Mouse (Mus musculus): ENCODE measurements around the gene Itk.

GRCm38 (mm10) chr11:46363864-46364263, 25.5 kb downstream of the Itk start:
- TF ChIP-seq CTCF (IDR thresholded peaks at IDR 0.05; ENCODE audit: borderline replicate concordance, control insufficient read depth, extremely low read depth, insufficient read depth, low read length, poor library complexity) (no peak), POLR2A (IDR thresholded peaks at IDR 0.05; ENCODE audit: control insufficient read depth, extremely low read depth, insufficient read depth, low read length, poor library complexity) (no peak)

Measured in thymus, adult 2 months (tissue).